Mouse (Mus musculus) embryonic fibroblast, embryonic 13.5 days (primary cell): ENCODE measurements around the gene Naaladl2.

Experiments used
- CTCF ChIP-seq: IDR thresholded peaks from 2 replicates; pipeline ENCODE4 v1.5.1; 2011; ENCODE audit warnings: mild to moderate bottlenecking, control low read depth, low read length, moderate library complexity, borderline replicate concordance; ENCODE audit not compliant: insufficient read depth
- POLR2A ChIP-seq: IDR thresholded peaks from 2 replicates; pipeline ENCODE4 v1.6.1; 2011; ENCODE audit warnings: low read depth, mild to moderate bottlenecking, control low read depth, low read length, moderate library complexity

- TF ChIP-seq CTCF = no peak
- no peak for TF ChIP-seq POLR2A
Observed at GRCm38 (mm10) chr3:23962961-23963621, 1181.0 kb downstream of the Naaladl2 start.
